Mouse (Mus musculus) myocyte (in vitro differentiated cells): ENCODE measurements around the gene Syn3. TPM values are rescaled to one million over a fixed set of nuclear protein-coding genes. Genes with fewer than 3 reads are reported as not detected.

Experiments
- H3K27me3 ChIP-seq: one replicate; pipeline ENCODE4 v1.6.1; 2011; ENCODE audit not compliant: control insufficient read depth, insufficient read depth, insufficient read length
- H3K36me3 ChIP-seq: one replicate; pipeline ENCODE4 v1.6.1; 2011; ENCODE audit not compliant: control insufficient read depth, insufficient read depth
- H3K4me2 ChIP-seq: one replicate; pipeline ENCODE4 v1.6.1; 2011; ENCODE audit warnings: low read depth, control low read depth
- H3K4me3 ChIP-seq: one replicate; pipeline ENCODE4 v1.5.1; 2011; ENCODE audit warnings: mild to moderate bottlenecking, control low read depth, moderate library complexity
- H3K79me2 ChIP-seq: one replicate; pipeline ENCODE4 v1.6.1; 2011; ENCODE audit not compliant: control insufficient read depth, insufficient read depth
- H3ac ChIP-seq: one replicate; pipeline ENCODE4 v1.6.1; 2011; ENCODE audit not compliant: control insufficient read depth, insufficient read length
- CEBPB ChIP-seq: IDR thresholded peaks from 2 replicates; pipeline ENCODE4 v1.6.1; 2011; ENCODE audit warnings: mild to moderate bottlenecking, moderate library complexity; ENCODE audit not compliant: poor library complexity, insufficient read depth, severe bottlenecking
- E2F4 ChIP-seq: IDR thresholded peaks from one replicate; pipeline ENCODE4 v1.6.1; 2011; ENCODE audit warnings: mild to moderate bottlenecking, control low read depth, moderate library complexity; ENCODE audit not compliant: insufficient read depth
- MAX ChIP-seq: IDR thresholded peaks from one replicate; pipeline ENCODE4 v1.6.1; 2011; ENCODE audit warnings: low read depth, mild to moderate bottlenecking, control low read depth
- MYOD1 ChIP-seq, 3 experiments: IDR thresholded peaks; one replicate each; pipeline ENCODE4 v1.6.1; 2011; ENCODE audit warnings: control low read depth in 2 of 3, low read depth in 2 of 3, mild to moderate bottlenecking in 2 of 3, moderate library complexity in 1 of 3; ENCODE audit not compliant: insufficient read length in 2 of 3, control insufficient read depth in 1 of 3
- MYOG ChIP-seq, 3 experiments: IDR thresholded peaks; one replicate each; pipeline ENCODE4 v1.6.1; 2011; ENCODE audit warnings: control low read depth in 2 of 3, low read depth in 2 of 3, mild to moderate bottlenecking in 2 of 3; ENCODE audit not compliant: insufficient read length in 2 of 3, control insufficient read depth in 1 of 3, insufficient read depth in 1 of 3
- POLR2A ChIP-seq: IDR thresholded peaks from one replicate; pipeline ENCODE4 v1.6.1; 2011; ENCODE audit warnings: low read depth, mild to moderate bottlenecking, control low read depth, moderate library complexity; ENCODE audit not compliant: insufficient read length
- POLR2AphosphoS2 ChIP-seq: IDR thresholded peaks from one replicate; pipeline ENCODE4 v1.6.1; 2011; ENCODE audit warnings: low read depth, control low read depth; ENCODE audit not compliant: insufficient read length
- REST ChIP-seq: IDR thresholded peaks from one replicate; pipeline ENCODE4 v1.6.1; 2011; ENCODE audit warnings: mild to moderate bottlenecking, control low read depth, moderate library complexity; ENCODE audit not compliant: insufficient read depth, insufficient read length
- SRF ChIP-seq: IDR thresholded peaks from one replicate; pipeline ENCODE4 v1.6.1; 2011; ENCODE audit warnings: low read depth; ENCODE audit not compliant: control insufficient read depth, insufficient read length
- TCF12 ChIP-seq: IDR thresholded peaks from one replicate; pipeline ENCODE4 v1.6.1; 2011; ENCODE audit warnings: mild to moderate bottlenecking, control low read depth; ENCODE audit not compliant: poor library complexity, insufficient read depth, severe bottlenecking
- TCF3 ChIP-seq: IDR thresholded peaks from one replicate; pipeline ENCODE4 v1.6.1; 2011; ENCODE audit warnings: low read depth, control low read depth; ENCODE audit not compliant: insufficient read length
- USF1 ChIP-seq: IDR thresholded peaks from one replicate; pipeline ENCODE4 v1.6.1; 2011; ENCODE audit warnings: low read depth, mild to moderate bottlenecking, control low read depth, moderate library complexity
- polyA plus RNA-seq: library from polyadenylated mRNA; unstranded; fragments of >200 nt; fragmentation: generic; extraction: Trizol; gene quantifications from one replicate; pipeline ENCODE4 v1.2.1, GENCODE M21; 2012; ENCODE audit warnings: missing spikeins

Syn3 gene
- polyA plus RNA-seq, 1 experiment = 0.08 TPM

DNA sequence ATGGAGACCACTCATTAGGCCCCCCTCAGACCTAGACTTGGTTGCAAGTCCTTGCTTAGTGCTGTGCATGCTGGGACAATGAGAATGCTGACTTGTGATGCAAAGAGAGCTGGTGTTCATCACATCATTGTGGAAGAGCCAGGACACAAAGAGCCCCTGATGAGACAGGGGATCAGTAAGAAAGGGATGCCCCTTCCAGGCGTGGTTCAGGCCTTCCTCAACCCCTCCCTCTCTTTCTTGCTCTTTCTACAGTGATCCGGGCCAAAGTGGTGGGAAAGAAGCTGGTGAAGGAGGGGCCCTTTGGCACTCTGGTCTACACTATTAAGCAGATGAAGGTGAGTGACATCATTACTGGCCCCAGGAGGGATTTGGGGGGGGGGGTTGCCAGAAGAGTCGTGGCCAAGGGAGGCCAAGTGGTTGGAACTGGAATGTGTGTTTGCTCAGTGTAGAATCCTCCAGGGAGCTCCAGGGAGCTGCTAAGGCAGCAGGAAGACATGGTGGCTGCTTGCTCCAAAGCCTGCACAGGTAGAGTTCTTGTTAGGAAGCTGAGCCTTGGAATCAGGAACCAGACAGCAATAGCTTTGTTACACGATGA, 160.5 kb downstream of the Syn3 start:
- Histone ChIP-seq H3K36me3 (no peaks in the 10 kb centered on the region), H3ac (no peak overlapping the region), H3K4me3 (no peak overlapping the region), H3K4me2 (no peak overlapping the region), H3K27me3 (no peaks in the 10 kb centered on the region), H3K79me2 (no peaks in the 10 kb centered on the region)
- TF ChIP-seq POLR2AphosphoS2 = no peak

DNA sequence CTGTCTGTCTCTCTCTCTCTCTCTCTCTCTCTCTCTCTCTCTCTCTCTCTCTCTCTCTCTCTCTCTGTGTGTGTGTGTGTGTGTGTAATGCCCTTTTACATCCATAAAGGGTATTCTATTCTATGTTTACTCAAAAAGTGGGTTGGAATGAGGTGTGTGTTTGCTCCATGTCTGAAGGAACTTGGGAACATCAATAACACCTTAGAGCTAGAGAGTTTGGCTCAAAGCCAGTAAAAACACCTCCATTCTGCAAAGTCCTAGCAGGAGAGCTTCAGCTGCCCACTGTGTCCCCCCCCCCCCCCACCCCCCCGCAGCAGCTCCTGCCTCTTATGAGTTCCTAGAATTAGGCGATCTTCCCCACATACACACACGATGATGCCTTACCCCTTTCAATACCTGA, 161.5 kb downstream of the Syn3 start:
- no peaks in the 10 kb centered on the region for H3K27me3 ChIP-seq
- no peak overlapping the region for H3ac ChIP-seq
- TF ChIP-seq POLR2A = no peak
- no peak for TF ChIP-seq USF1
- TF ChIP-seq TCF3 = no peak
- no peak for TF ChIP-seq MYOG (IDR thresholded peaks at IDR 0.05; ENCODE audit: control insufficient read depth in 1 of 3, insufficient read depth in 1 of 3, insufficient read length in 2 of 3, low read depth in 2 of 3)
- no peak for TF ChIP-seq MYOD1 (IDR thresholded peaks at IDR 0.05; ENCODE audit: control insufficient read depth in 1 of 3, insufficient read length in 2 of 3, low read depth in 2 of 3)
- TF ChIP-seq POLR2AphosphoS2 = no peak
- TF ChIP-seq TCF12 = no peak
- TF ChIP-seq SRF = no peak
- no peak for TF ChIP-seq MAX
- no peak for TF ChIP-seq E2F4
- TF ChIP-seq CEBPB = no peak
- TF ChIP-seq REST = no peak
- no peaks in the 10 kb centered on the region for H3K79me2 ChIP-seq
- no peaks in the 10 kb centered on the region for H3K36me3 ChIP-seq
- no peak overlapping the region for H3K4me3 ChIP-seq
- no peak overlapping the region for H3K4me2 ChIP-seq

DNA sequence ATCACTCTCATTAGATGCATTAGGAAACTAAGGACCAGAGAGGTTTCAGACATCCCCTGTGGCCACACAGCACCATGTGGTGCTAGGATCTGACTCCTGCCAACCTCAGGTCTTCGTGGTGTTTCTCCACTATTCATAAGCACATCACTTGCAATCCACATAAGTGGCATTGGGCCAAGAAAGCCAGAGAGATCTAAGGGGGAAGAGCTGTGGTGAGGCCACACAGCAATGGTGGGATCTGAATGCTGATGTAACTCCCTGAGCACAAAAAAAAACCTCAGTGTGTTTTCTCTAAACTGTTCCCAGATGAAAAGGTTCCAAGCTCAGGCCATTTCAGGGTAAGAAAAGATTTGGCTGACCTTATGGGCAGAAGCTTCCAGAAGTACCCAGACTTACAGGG, 162.2 kb downstream of the Syn3 start:
- TF ChIP-seq POLR2AphosphoS2 (no peak), SRF (no peak), CEBPB (peak; percentile 51; the same call in 1 of the 2 replicates)
- Histone ChIP-seq H3K4me3 (no peak overlapping the region), H3K79me2 (no peaks in the 10 kb centered on the region), H3K27me3 (no peaks in the 10 kb centered on the region), H3ac (no peak overlapping the region), H3K4me2 (no peak overlapping the region), H3K36me3 (no peaks in the 10 kb centered on the region)

DNA sequence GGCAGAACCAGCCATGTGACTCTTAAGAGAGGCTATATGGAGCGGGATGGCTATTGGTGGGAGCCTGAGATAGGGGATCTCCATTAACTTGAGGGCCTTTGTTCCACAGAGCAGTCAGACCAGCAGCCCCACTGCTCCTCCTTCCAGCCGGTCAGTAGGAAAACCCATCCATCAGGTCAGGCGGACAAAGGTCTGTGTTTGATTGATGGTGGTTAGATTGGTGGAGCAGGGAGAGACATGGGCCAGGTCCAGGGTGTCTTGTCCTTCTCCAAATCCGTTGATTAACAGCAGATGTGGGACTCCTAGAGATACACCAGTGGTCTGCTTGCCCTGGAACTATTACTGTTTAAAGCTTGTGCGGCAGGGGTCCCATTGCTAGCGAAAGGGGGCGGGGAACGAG, 164.1 kb downstream of the Syn3 start:
- TF ChIP-seq USF1 (no peak), REST (no peak), E2F4 (no peak), TCF12 (no peak), MYOD1 (IDR thresholded peaks at IDR 0.05; ENCODE audit: control insufficient read depth in 1 of 3, insufficient read length in 2 of 3, low read depth in 2 of 3) (no peak), POLR2A (no peak), POLR2AphosphoS2 (no peak), SRF (no peak), CEBPB (no peak), TCF3 (no peak), MAX (no peak), MYOG (IDR thresholded peaks at IDR 0.05; ENCODE audit: control insufficient read depth in 1 of 3, insufficient read depth in 1 of 3, insufficient read length in 2 of 3, low read depth in 2 of 3) (no peak)
- H3K27me3 ChIP-seq = no peaks in the 10 kb centered on the region
- H3K79me2 ChIP-seq = no peaks in the 10 kb centered on the region
- no peak overlapping the region for H3K4me2 ChIP-seq
- no peaks in the 10 kb centered on the region for H3K36me3 ChIP-seq
- H3K4me3 ChIP-seq = no peak overlapping the region
- no peak overlapping the region for H3ac ChIP-seq

DNA sequence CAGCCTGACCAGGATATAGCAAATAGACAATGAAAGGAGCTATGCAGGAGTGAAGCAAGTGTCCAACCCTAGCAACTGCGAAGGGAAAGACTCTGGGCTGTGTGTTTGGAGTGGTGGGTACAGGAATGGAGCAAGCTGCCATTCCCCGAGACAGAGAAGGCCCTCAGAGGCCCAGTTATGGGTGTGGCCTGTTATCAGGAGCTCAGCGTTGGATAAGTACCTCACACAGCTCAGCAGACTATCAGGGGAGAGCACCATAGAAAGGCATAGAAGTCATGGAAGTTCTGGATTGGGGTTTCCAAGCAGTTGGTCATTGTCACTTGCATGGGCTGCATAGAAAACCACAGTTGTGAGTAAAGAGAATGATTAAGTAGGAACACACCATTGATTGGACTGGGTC, 165.8 kb downstream of the Syn3 start:
- TF ChIP-seq E2F4 = no peak
- H3K4me3 ChIP-seq = no peak overlapping the region
- H3K27me3 ChIP-seq = no peaks in the 10 kb centered on the region
- no peak overlapping the region for H3ac ChIP-seq
- H3K4me2 ChIP-seq = no peak overlapping the region
- H3K36me3 ChIP-seq = no peaks in the 10 kb centered on the region
- no peaks in the 10 kb centered on the region for H3K79me2 ChIP-seq

DNA sequence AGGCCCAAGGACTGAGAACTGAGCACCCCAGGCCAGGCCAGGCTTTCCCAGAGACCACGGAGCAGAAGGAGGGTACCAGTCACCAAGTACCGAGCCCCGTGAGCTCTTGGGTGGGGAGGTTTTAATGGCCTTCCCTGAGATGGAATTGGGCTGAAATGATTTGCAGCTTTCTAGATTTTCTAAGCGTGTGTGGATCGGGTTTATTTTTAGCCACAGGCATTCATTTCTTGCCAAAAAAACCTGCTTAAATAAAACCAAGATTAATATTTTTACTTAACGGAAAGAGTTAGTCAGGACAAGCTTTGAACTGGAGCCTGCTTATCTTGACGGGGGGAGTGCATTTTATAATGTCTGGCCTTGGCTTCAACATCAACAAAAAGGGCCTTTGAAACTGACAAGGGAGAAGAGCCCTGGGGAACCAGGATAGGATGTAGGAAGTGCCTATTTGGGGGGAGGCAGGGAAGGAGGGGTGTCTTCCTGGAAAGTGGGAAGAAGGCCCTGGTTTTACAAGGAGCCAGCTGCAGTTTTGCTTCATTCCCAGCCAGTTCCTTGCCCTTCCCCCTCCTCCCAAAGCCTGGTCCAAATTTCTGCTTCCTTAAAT, 166.9 kb downstream of the Syn3 start:
- Histone ChIP-seq H3K4me2 (no peak overlapping the region), H3K79me2 (no peaks in the 10 kb centered on the region), H3K4me3 (no peak overlapping the region), H3K27me3 (no peaks in the 10 kb centered on the region), H3K36me3 (no peaks in the 10 kb centered on the region), H3ac (no peak overlapping the region)
- TF ChIP-seq SRF (no peak), REST (no peak), POLR2A (no peak), MYOD1 (IDR thresholded peaks at IDR 0.05; ENCODE audit: control insufficient read depth in 1 of 3, insufficient read length in 2 of 3, low read depth in 2 of 3) (no peak), TCF3 (no peak), TCF12 (no peak), USF1 (no peak), POLR2AphosphoS2 (no peak), MAX (no peak), E2F4 (no peak), MYOG (IDR thresholded peaks at IDR 0.05; ENCODE audit: control insufficient read depth in 1 of 3, insufficient read depth in 1 of 3, insufficient read length in 2 of 3, low read depth in 2 of 3) (no peak), CEBPB (no peak)
